Mouse (Mus musculus): ENCODE data around the gene Ttc22.

GRCm38 (mm10) chr4:106622030-106622493 lies at the start of gene Ttc22:
- TF ChIP-seq CTCF (IDR thresholded peaks at IDR 0.05; ENCODE audit: control insufficient read depth, insufficient read depth, insufficient read length) (no peak), MAX (IDR thresholded peaks at IDR 0.05) (no peak), MYOD1 (IDR thresholded peaks at IDR 0.05; ENCODE audit: control insufficient read depth, insufficient read length, low read depth) (no peak), USF1 (IDR thresholded peaks at IDR 0.05; ENCODE audit: low read depth) (no peak), MYOG (IDR thresholded peaks at IDR 0.05; ENCODE audit: control insufficient read depth, extremely low read depth, insufficient read length) (no peak)

Measured in C2C12 (cell line).